Mouse (Mus musculus): ENCODE results near the gene Rwdd4a. TPM values are rescaled to one million over a fixed set of nuclear protein-coding genes. Genes with fewer than 3 reads are reported as not detected.
A peak's percentile ranks its signal among the peaks of the same experiment; 100 is the strongest.

The Rwdd4a gene
- total RNA-seq (2021): 10 to 100 TPM; 24.4 to 29.4 TPM

GRCm38 (mm10) chr8:47533344-47534125 lies at the start of gene Rwdd4a, which contains the start of gene Trappc11:
Gene Rwdd4a, plus strand, starts transcription at chr8:47533664.
Gene Trappc11, minus strand, starts transcription at chr8:47533470.
- intact Hi-C loops (cut with DNase I): loop anchor here (5.0 to 10.0 kb wide), 3 partner anchors 139 to 311 kb away; no protein-coding TSS in a partner anchor
- DNase-seq (ENCODE audit: extremely low spot score in 1 of 2, low spot score in 2 of 2): peak; percentile 96 to 98

- DNase-seq (ENCODE audit: extremely low spot score in 1 of 2, low spot score in 2 of 2): no peak
- intact Hi-C loops (cut with DNase I): no loop called here
Measured at GRCm38 (mm10) chr8:47487231-47487630, 46.2 kb upstream of the Rwdd4a start.

- intact Hi-C loops (cut with DNase I): no loop called here
- no peak for DNase-seq (ENCODE audit: extremely low spot score in 1 of 2, low spot score in 2 of 2)
Measured at GRCm38 (mm10) chr8:47493106-47493505, 40.4 kb upstream of the Rwdd4a start.

GRCm38 (mm10) chr8:47494602-47495153 lies 38.8 kb upstream of the Rwdd4a start:
- intact Hi-C loops (cut with DNase I): no loop called here
- no peak for DNase-seq (ENCODE audit: extremely low spot score in 1 of 2, low spot score in 2 of 2)

GRCm38 (mm10) chr8:47495428-47495827 lies 38.0 kb upstream of the Rwdd4a start:
- DNase-seq (ENCODE audit: extremely low spot score in 1 of 2, low spot score in 2 of 2): no peak
- intact Hi-C loops (cut with DNase I): no loop called here

GRCm38 (mm10) chr8:47501994-47502393 lies 31.5 kb upstream of the Rwdd4a start:
- intact Hi-C loops (cut with DNase I): no loop called here
- DNase-seq (ENCODE audit: extremely low spot score in 1 of 2, low spot score in 2 of 2): no peak

GRCm38 (mm10) chr8:47502546-47502945 lies 30.9 kb upstream of the Rwdd4a start:
- intact Hi-C loops (cut with DNase I): no loop called here

GRCm38 (mm10) chr8:47505431-47505830 lies 28.0 kb upstream of the Rwdd4a start:
- intact Hi-C loops (cut with DNase I): no loop called here
- no peak for DNase-seq (ENCODE audit: extremely low spot score in 1 of 2, low spot score in 2 of 2)

More at GRCm38 (mm10) chr8:47502546-47502945, 30.9 kb upstream of the Rwdd4a start:
- DNase-seq (ENCODE audit: extremely low spot score in 1 of 2, low spot score in 2 of 2): no peak

- intact Hi-C loops (cut with DNase I): no loop called here
- DNase-seq (ENCODE audit: extremely low spot score in 1 of 2, low spot score in 2 of 2): no peak
Measured at GRCm38 (mm10) chr8:47510930-47511329, 22.5 kb upstream of the Rwdd4a start.

GRCm38 (mm10) chr8:47513601-47514000 lies 19.9 kb upstream of the Rwdd4a start:
- intact Hi-C loops (cut with DNase I): no loop called here
- no peak for DNase-seq (ENCODE audit: extremely low spot score in 1 of 2, low spot score in 2 of 2)

- intact Hi-C loops (cut with DNase I): no loop called here
- no peak for DNase-seq (ENCODE audit: extremely low spot score in 1 of 2, low spot score in 2 of 2)
Measured at GRCm38 (mm10) chr8:47528094-47528493, 5.4 kb upstream of the Rwdd4a start.

GRCm38 (mm10) chr8:47538323-47538722 lies 4.9 kb downstream of the Rwdd4a start:
- intact Hi-C loops (cut with DNase I): loop anchor here (10.0 kb wide), 1 partner anchor 306 kb away; no protein-coding TSS in a partner anchor

GRCm38 (mm10) chr8:47542746-47543145 lies 9.3 kb downstream of the Rwdd4a start:
- intact Hi-C loops (cut with DNase I): no loop called here
- no peak for DNase-seq (ENCODE audit: extremely low spot score in 1 of 2, low spot score in 2 of 2)

More at GRCm38 (mm10) chr8:47538323-47538722, 4.9 kb downstream of the Rwdd4a start:
- DNase-seq (ENCODE audit: extremely low spot score in 1 of 2, low spot score in 2 of 2): no peak

GRCm38 (mm10) chr8:47544094-47544493 lies 10.6 kb downstream of the Rwdd4a start:
- intact Hi-C loops (cut with DNase I): no loop called here
- no peak for DNase-seq (ENCODE audit: extremely low spot score in 1 of 2, low spot score in 2 of 2)

GRCm38 (mm10) chr8:47547102-47547501 lies 13.6 kb downstream of the Rwdd4a start:
- intact Hi-C loops (cut with DNase I): no loop called here
- no peak for DNase-seq (ENCODE audit: extremely low spot score in 1 of 2, low spot score in 2 of 2)

GRCm38 (mm10) chr8:47553613-47554012 lies 20.1 kb downstream of the Rwdd4a start:
- DNase-seq (ENCODE audit: extremely low spot score in 1 of 2, low spot score in 2 of 2): no peak
- intact Hi-C loops (cut with DNase I): no loop called here

GRCm38 (mm10) chr8:47556446-47556845 lies 23.0 kb downstream of the Rwdd4a start:
- intact Hi-C loops (cut with DNase I): no loop called here
- DNase-seq (ENCODE audit: extremely low spot score in 1 of 2, low spot score in 2 of 2): no peak

GRCm38 (mm10) chr8:47558274-47558673 lies 24.8 kb downstream of the Rwdd4a start:
- DNase-seq (ENCODE audit: extremely low spot score in 1 of 2, low spot score in 2 of 2): no peak
- intact Hi-C loops (cut with DNase I): no loop called here

GRCm38 (mm10) chr8:47560801-47561200 lies 27.3 kb downstream of the Rwdd4a start:
- no peak for DNase-seq (ENCODE audit: extremely low spot score in 1 of 2, low spot score in 2 of 2)
- intact Hi-C loops (cut with DNase I): no loop called here

- DNase-seq (ENCODE audit: extremely low spot score in 1 of 2, low spot score in 2 of 2): no peak
- intact Hi-C loops (cut with DNase I): no loop called here
Measured at GRCm38 (mm10) chr8:47566551-47566950, 33.1 kb downstream of the Rwdd4a start.
